Mouse (Mus musculus) urinary bladder, postnatal 0 days (tissue): ENCODE results near the gene Rer1. TPM values are rescaled to one million over a fixed set of nuclear protein-coding genes. Genes with fewer than 3 reads are reported as not detected.

ENCODE experiments used
- polyA plus RNA-seq: library from polyadenylated mRNA; unstranded; fragments of >200 nt; fragmentation: Nextera tagmentation; extraction: Ambion mirVana; gene quantifications from 2 replicates; pipeline ENCODE4 v1.2.1, GENCODE M21; 2015

Gene Rer1
- 165 and 183 TPM in 2 replicates for polyA plus RNA-seq

GRCm38 (mm10) chr4:155086108-155087024 is at the start of gene Rer1, which contains the start of gene Morn1:
TSS of gene Rer1 (minus strand) at chr4:155086382.
TSS of gene Morn1 (plus strand) at chr4:155086577.

GRCm38 (mm10) chr4:155066834-155067522 is 19.2 kb downstream of the Rer1 start, which contains the start of gene Pex10:
TSS of gene Pex10 (plus strand) at chr4:155067016.

GRCm38 (mm10) chr4:155056724-155057123 is 29.5 kb downstream of the Rer1 start, which contains the start of gene Plch2:
TSS of gene Plch2 (minus strand) at chr4:155056784.

Other genes starting within 250 kb of the Rer1 start
- gene Ttc34, start 248.9 kb downstream of the Rer1 start, polyA plus RNA-seq, result 0.05 and 0.06 TPM in 2 replicates
- gene Mmel1, start 216.8 kb downstream of the Rer1 start, polyA plus RNA-seq, result 0.07 TPM in 1 of 2 replicates, not detected in the other
- 27.3 and 29.2 TPM in 2 replicates for gene Fam213b, start 187.2 kb downstream of the Rer1 start, polyA plus RNA-seq
- gene Tnfrsf14, start 157.8 kb downstream of the Rer1 start, polyA plus RNA-seq, result 2.7 and 2.8 TPM in 2 replicates
- gene Hes5, start 125.5 kb downstream of the Rer1 start, polyA plus RNA-seq, result not detected in 2 replicates
- 18.8 and 19.7 TPM in 2 replicates for gene Pank4, start 122.3 kb downstream of the Rer1 start, polyA plus RNA-seq
- gene Plch2, start 29.6 kb downstream of the Rer1 start, polyA plus RNA-seq, result 15.7 and 17.5 TPM in 2 replicates
- gene Pex10, start 19.4 kb downstream of the Rer1 start, polyA plus RNA-seq, result 9.8 and 10.3 TPM in 2 replicates
- gene Morn1, start 195 bp upstream of the Rer1 start, polyA plus RNA-seq, result 2.7 and 3.5 TPM in 2 replicates
- gene Ski, start 136.2 kb upstream of the Rer1 start, polyA plus RNA-seq, result 13.0 and 15.6 TPM in 2 replicates
- gene Faap20, start 163.4 kb upstream of the Rer1 start, polyA plus RNA-seq, result 56.0 and 59.0 TPM in 2 replicates